Mouse (Mus musculus) lung, adult 10 weeks (tissue): ENCODE data around the gene Grap. TPM values are rescaled to one million over a fixed set of nuclear protein-coding genes. Genes with fewer than 3 reads are reported as not detected.

Experiments
- polyA plus RNA-seq: library from polyadenylated mRNA; stranded (reverse); fragments of 350-450 nt; fragmentation: Illumina TruSeq; extraction: RNeasy Lipid Tissue Mini Kit (QIAGEN cat#74804); gene quantifications from one replicate; pipeline ENCODE4 v1.2.3, GENCODE M21; 2014; ENCODE audit warnings: low read depth, low replicate concordance; ENCODE audit not compliant: insufficient read depth

The Grap gene
- 96.8 TPM for polyA plus RNA-seq

GRCm38 (mm10) chr11:61652686-61653447, at the start of gene Grap:
Gene Grap, plus strand, starts transcription at chr11:61653265.

GRCm38 (mm10) chr11:61683907-61684731, 31.1 kb downstream of the Grap start, which contains the start of gene Fam83g:
Gene Fam83g, plus strand, starts transcription at chr11:61684091.

GRCm38 (mm10) chr11:61720636-61721035, 67.6 kb downstream of the Grap start, which contains the start of gene Slc5a10:
Gene Slc5a10, minus strand, starts transcription at chr11:61720826.

Other genes starting within 250 kb of the Grap start
- 0.14 TPM for gene Rnf112, start 199.1 kb upstream of the Grap start, polyA plus RNA-seq
- gene Mfap4, start 167.8 kb upstream of the Grap start, polyA plus RNA-seq = 308 TPM
- 10.6 TPM for gene Mapk7, start 158.9 kb upstream of the Grap start, polyA plus RNA-seq
- gene B9d1, start 148.1 kb upstream of the Grap start, polyA plus RNA-seq = 26.6 TPM
- 35.6 TPM for gene Epn2, start 73.6 kb upstream of the Grap start, polyA plus RNA-seq
- gene Fam83g, start 30.8 kb downstream of the Grap start, polyA plus RNA-seq = 1.1 TPM
- gene Slc5a10, start 67.6 kb downstream of the Grap start, polyA plus RNA-seq = not detected
- gene Prpsap2, start 108.8 kb downstream of the Grap start, polyA plus RNA-seq = 20.0 TPM
- 16.1 TPM for gene Ulk2, start 201.8 kb downstream of the Grap start, polyA plus RNA-seq